Mouse (Mus musculus) forebrain, postnatal 0 days (tissue): ENCODE results near the gene Klhdc4. TPM values are rescaled to one million over a fixed set of nuclear protein-coding genes. Genes with fewer than 3 reads are reported as not detected.
A peak's percentile ranks its signal among the peaks of the same experiment; 100 is the strongest.

Source experiments
- ATAC-seq: fragments of 200-750 bp; cut with Nextera tagmentation; 2 replicates; pipeline ENCODE4 v1.8.0; 2017; ENCODE audit warnings: mild to moderate bottlenecking, moderate library complexity
- DNase-seq: peaks from one replicate; pipeline ENCODE4 v3.0.0-alpha.2; 2015
- H3K27ac ChIP-seq: fragments of 300-500 bp; sonication (generic); 2 replicates; pipeline ENCODE4 v1.5.1; 2014; ENCODE audit warnings: low read depth, mild to moderate bottlenecking, antibody characterized with exemption, low read length, moderate library complexity, mixed read lengths
- H3K27me3 ChIP-seq: fragments of 300-500 bp; sonication (generic); 2 replicates; pipeline ENCODE4 v1.6.1; 2014; ENCODE audit warnings: mild to moderate bottlenecking, low read length, mixed read lengths; ENCODE audit not compliant: insufficient read depth
- H3K36me3 ChIP-seq: fragments of 300-500 bp; sonication (generic); 2 replicates; pipeline ENCODE4 v1.6.1; 2014; ENCODE audit warnings: mild to moderate bottlenecking, moderate library complexity; ENCODE audit not compliant: insufficient read depth
- H3K4me1 ChIP-seq: fragments of 300-500 bp; sonication (generic); 2 replicates; pipeline ENCODE4 v1.6.1; 2014; ENCODE audit warnings: antibody characterized with exemption; ENCODE audit not compliant: insufficient read depth
- H3K4me2 ChIP-seq: fragments of 300-500 bp; sonication (generic); 2 replicates; pipeline ENCODE4 v1.6.1; 2014; ENCODE audit warnings: low read depth, mild to moderate bottlenecking, moderate library complexity
- H3K4me3 ChIP-seq: fragments of 300-500 bp; sonication (generic); 2 replicates; pipeline ENCODE4 v1.5.1; 2014; ENCODE audit warnings: low read depth, low read length, mixed read lengths
- H3K9ac ChIP-seq: fragments of 300-500 bp; sonication (generic); 2 replicates; pipeline ENCODE4 v1.6.1; 2014; ENCODE audit warnings: mild to moderate bottlenecking
- H3K9me3 ChIP-seq: fragments of 300-500 bp; sonication (generic); 2 replicates; pipeline ENCODE4 v1.6.1; 2016; ENCODE audit warnings: low read length
- CTCF ChIP-seq: sonication (generic); IDR thresholded peaks from 2 replicates; pipeline ENCODE4 v1.5.1; 2016; ENCODE audit warnings: antibody characterized with exemption, control low read depth, low read depth
- WGBS: fragments of 180-500 bp; shearing (Covaris S2); extraction: QIAGEN DNeasy Blood & Tissue Kit; methylation state at CpG from one replicate; pipeline ENCODE4 v1.1.7; 2014; 5-methylcytosine and 5-hydroxymethylcytosine counted together
- polyA plus RNA-seq: library from polyadenylated mRNA; unstranded; fragments of >200 nt; fragmentation: Nextera tagmentation; extraction: Ambion mirVana; gene quantifications from 2 replicates; pipeline ENCODE4 v1.2.1, GENCODE M21; 2015
- total RNA-seq: library from RNA; depleted of rRNA; stranded (reverse); fragments of >200 nt; gene quantifications from 2 replicates; pipeline ENCODE4 v1.2.3, GENCODE M21; 2014

Klhdc4 gene
- total and polyA plus RNA-seq, 2 experiments from 2014 or later: 40.3 to 46.1 TPM

GRCm38 (mm10) chr8:121850018-121850417 lies 20.6 kb upstream of the Klhdc4 start:
- Histone ChIP-seq H3K9ac (no peak overlapping the region), H3K4me1 (no peaks in the 10 kb centered on the region), H3K9me3 (no peaks in the 10 kb centered on the region), H3K4me2 (no peak overlapping the region), H3K36me3 (no peaks in the 10 kb centered on the region), H3K27me3 (no peaks in the 10 kb centered on the region), H3K27ac (no peak overlapping the region), H3K4me3 (no peak overlapping the region)
- WGBS: 18% methylated on average over 6 of the region's 6 CpGs
- DNase-seq (peak; percentile 88), ATAC-seq (peak; percentile 39; the same call in 1 of the 2 replicates)
- TF ChIP-seq CTCF: peak; percentile 94

GRCm38 (mm10) chr8:121849303-121849702 lies 19.9 kb upstream of the Klhdc4 start:
- no peak overlapping the region for H3K27ac ChIP-seq
- no peaks in the 10 kb centered on the region for H3K27me3 ChIP-seq
- no peaks in the 10 kb centered on the region for H3K9me3 ChIP-seq
- TF ChIP-seq CTCF: no peak
- H3K4me1 ChIP-seq: no peaks in the 10 kb centered on the region
- no peak overlapping the region for H3K4me3 ChIP-seq
- no peak overlapping the region for H3K9ac ChIP-seq
- DNase-seq (no peak), ATAC-seq (no peak)
- H3K36me3 ChIP-seq: no peaks in the 10 kb centered on the region
- 73% methylated on average over 9 of the region's 9 CpGs for WGBS
- no peak overlapping the region for H3K4me2 ChIP-seq

- no peak for TF ChIP-seq CTCF
- H3K9me3 ChIP-seq: no peaks in the 10 kb centered on the region
- no peaks in the 10 kb centered on the region for H3K27me3 ChIP-seq
- 69% methylated on average over 10 of the region's 10 CpGs for WGBS
- ATAC-seq: no peak
- no peaks in the 10 kb centered on the region for H3K4me1 ChIP-seq
- no peaks in the 10 kb centered on the region for H3K36me3 ChIP-seq
- DNase-seq: no peak
- no peak overlapping the region for H3K4me3 ChIP-seq
- H3K27ac ChIP-seq: no peak overlapping the region
- no peak overlapping the region for H3K4me2 ChIP-seq
- H3K9ac ChIP-seq: no peak overlapping the region
Observed at GRCm38 (mm10) chr8:121848495-121848894, 19.1 kb upstream of the Klhdc4 start.

- Histone ChIP-seq H3K36me3 (no peaks in the 10 kb centered on the region), H3K4me2 (no peak overlapping the region), H3K4me3 (no peak overlapping the region), H3K27ac (no peak overlapping the region), H3K4me1 (no peaks in the 10 kb centered on the region), H3K9me3 (no peaks in the 10 kb centered on the region), H3K27me3 (no peaks in the 10 kb centered on the region), H3K9ac (no peak overlapping the region)
- DNase-seq (no peak), ATAC-seq (no peak)
- no peak for TF ChIP-seq CTCF
- WGBS: 65% methylated on average over 6 of the region's 6 CpGs
Observed at GRCm38 (mm10) chr8:121847987-121848386, 18.6 kb upstream of the Klhdc4 start.

GRCm38 (mm10) chr8:121847261-121847822 lies 18.0 kb upstream of the Klhdc4 start:
- Histone ChIP-seq H3K9me3 (no peaks in the 10 kb centered on the region), H3K4me2 (no peak overlapping the region), H3K4me1 (no peaks in the 10 kb centered on the region), H3K9ac (no peak overlapping the region), H3K27me3 (no peaks in the 10 kb centered on the region), H3K4me3 (no peak overlapping the region), H3K27ac (no peak overlapping the region), H3K36me3 (no peaks in the 10 kb centered on the region)
- DNase-seq: no peak
- ATAC-seq: no peak
- 70% methylated on average over 10 of the region's 10 CpGs for WGBS
- TF ChIP-seq CTCF: no peak

GRCm38 (mm10) chr8:121846815-121847214 lies 17.4 kb upstream of the Klhdc4 start:
- Histone ChIP-seq H3K27ac (no peak overlapping the region), H3K27me3 (no peaks in the 10 kb centered on the region), H3K36me3 (no peaks in the 10 kb centered on the region), H3K4me1 (no peaks in the 10 kb centered on the region), H3K9me3 (no peaks in the 10 kb centered on the region), H3K4me3 (no peak overlapping the region), H3K4me2 (no peak overlapping the region), H3K9ac (no peak overlapping the region)
- no peak for ATAC-seq
- TF ChIP-seq CTCF: no peak
- DNase-seq: no peak

GRCm38 (mm10) chr8:121844765-121845164 lies 15.4 kb upstream of the Klhdc4 start:
- TF ChIP-seq CTCF: no peak
- Histone ChIP-seq H3K27me3 (no peaks in the 10 kb centered on the region), H3K9me3 (no peaks in the 10 kb centered on the region), H3K27ac (no peak overlapping the region), H3K4me2 (no peak overlapping the region), H3K4me1 (no peaks in the 10 kb centered on the region), H3K9ac (no peak overlapping the region), H3K36me3 (no peaks in the 10 kb centered on the region), H3K4me3 (no peak overlapping the region)
- ATAC-seq: no peak
- 44% methylated on average over 6 of the region's 7 CpGs for WGBS
- no peak for DNase-seq

GRCm38 (mm10) chr8:121843184-121843733 lies 13.9 kb upstream of the Klhdc4 start:
- 77% methylated on average over 3 of the region's 3 CpGs for WGBS
- no peaks in the 10 kb centered on the region for H3K9me3 ChIP-seq
- TF ChIP-seq CTCF: no peak
- H3K4me3 ChIP-seq: no peak overlapping the region
- DNase-seq (no peak), ATAC-seq (no peak)
- no peaks in the 10 kb centered on the region for H3K36me3 ChIP-seq
- H3K27ac ChIP-seq: no peak overlapping the region
- H3K9ac ChIP-seq: no peak overlapping the region
- no peak overlapping the region for H3K4me2 ChIP-seq
- H3K4me1 ChIP-seq: no peaks in the 10 kb centered on the region
- no peaks in the 10 kb centered on the region for H3K27me3 ChIP-seq
